7 mouse cellular contexts compared by ENCODE assay signal in the genomic region with DNA sequence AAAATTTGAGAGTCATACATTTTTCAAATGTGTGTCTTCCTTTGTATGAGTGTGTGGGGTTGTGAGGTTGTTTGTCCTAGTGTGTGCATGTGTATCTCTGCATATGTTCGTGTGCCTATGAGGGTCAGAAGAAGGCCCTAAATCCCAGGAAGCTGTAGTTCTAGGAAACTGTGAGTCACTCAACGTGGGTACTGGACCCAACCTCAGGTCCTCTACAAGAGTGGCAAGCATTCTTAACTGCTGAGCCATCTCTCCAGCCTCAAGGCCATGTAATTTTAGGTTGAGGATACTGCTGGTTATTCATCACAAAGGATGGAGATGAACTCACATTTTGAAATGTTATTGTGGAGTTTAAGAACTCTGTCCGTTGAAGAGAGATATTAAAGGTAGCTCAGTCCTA.
"Had no signal": no experiment of that assay in that cellular context is flagged by ENCODE, and none has a peak within 500 bp of the region (broad histone marks: within the 10 kb centered on the region; RNA-seq: fewer than 3 reads in every experiment).

No protein-coding gene starts in this region.

- DNase-seq: lung, adult 18-20 months; lung, embryonic 14.5 days; lung, postnatal 10 days; lung, postnatal 36 days; right cerebral cortex, postnatal 14 days; thymus, postnatal 14 days; thymus, postnatal 36 days had no signal
